Mouse (Mus musculus): ENCODE measurements at regions not wholly inside any gene's neighbourhood (a gene's known extent, or its start where the extent isn't known, plus 50 kb on each side); places are given as distances from the start of the nearest gene placed in this dataset.
A peak's percentile ranks its signal among the peaks of the same experiment; 100 is the strongest.

- no peak overlapping the region for H3K4me3 ChIP-seq (replicated peaks; ENCODE audit: low read length)
- H3K4me1 ChIP-seq (replicated peaks; ENCODE audit: control insufficient read depth, insufficient read depth, low read length), result peaks cover 22% of the 10 kb centered on the region
- peak; percentile 68 for ATAC-seq
- no peaks in the 10 kb centered on the region for H3K36me3 ChIP-seq (ENCODE audit: control insufficient read depth, insufficient read depth)
- H3K9me3 ChIP-seq (ENCODE audit: control insufficient read depth, low read length), result no peaks in the 10 kb centered on the region
- no peaks in the 10 kb centered on the region for H3K27me3 ChIP-seq (replicated peaks; ENCODE audit: control insufficient read depth, insufficient read depth, low read length)
- no peak overlapping the region for H3K9ac ChIP-seq (replicated peaks; ENCODE audit: low read depth, low read length)
- no peak overlapping the region for H3K4me2 ChIP-seq (ENCODE audit: low read length)
- no peak overlapping the region for H3K27ac ChIP-seq (ENCODE audit: low read length)
- WGBS, result 48% methylated on average over 9 of the region's 9 CpGs
Measured at GRCm38 (mm10) chr7:64052400-64052799, 101.2 kb upstream of the Trpm1 start.

- peaks cover 22% of the 10 kb centered on the region for H3K4me1 ChIP-seq (replicated peaks; ENCODE audit: control insufficient read depth, insufficient read depth, low read length)
- no peak for ATAC-seq
- no peaks in the 10 kb centered on the region for H3K9me3 ChIP-seq (ENCODE audit: control insufficient read depth, low read length)
- H3K36me3 ChIP-seq (ENCODE audit: control insufficient read depth, insufficient read depth), result no peaks in the 10 kb centered on the region
- no peak overlapping the region for H3K27ac ChIP-seq (ENCODE audit: low read length)
- H3K4me2 ChIP-seq (ENCODE audit: low read length), result no peak overlapping the region
- H3K27me3 ChIP-seq (replicated peaks; ENCODE audit: control insufficient read depth, insufficient read depth, low read length), result no peaks in the 10 kb centered on the region
- no peak overlapping the region for H3K9ac ChIP-seq (replicated peaks; ENCODE audit: low read depth, low read length)
- WGBS, result 78% methylated on average over 3 of the region's 3 CpGs
- no peak overlapping the region for H3K4me3 ChIP-seq (replicated peaks; ENCODE audit: low read length)
Measured at GRCm38 (mm10) chr7:64050826-64051401, 102.7 kb upstream of the Trpm1 start.

- Histone ChIP-seq H3K4me3 (replicated peaks; ENCODE audit: low read length) (no peak overlapping the region), H3K27me3 (replicated peaks; ENCODE audit: control insufficient read depth, insufficient read depth, low read length) (no peaks in the 10 kb centered on the region), H3K4me1 (replicated peaks; ENCODE audit: control insufficient read depth, insufficient read depth, low read length) (peaks cover 22% of the 10 kb centered on the region), H3K4me2 (ENCODE audit: low read length) (no peak overlapping the region), H3K9ac (replicated peaks; ENCODE audit: low read depth, low read length) (no peak overlapping the region), H3K27ac (ENCODE audit: low read length) (no peak overlapping the region), H3K36me3 (ENCODE audit: control insufficient read depth, insufficient read depth) (no peaks in the 10 kb centered on the region), H3K9me3 (ENCODE audit: control insufficient read depth, low read length) (no peaks in the 10 kb centered on the region)
- 63% methylated on average over 5 of the region's 5 CpGs for WGBS
- ATAC-seq, result no peak
Measured at GRCm38 (mm10) chr7:64050246-64050645, 103.4 kb upstream of the Trpm1 start.

GRCm38 (mm10) chr7:64049183-64049965, 104.3 kb upstream of the Trpm1 start:
- H3K4me3 ChIP-seq (replicated peaks; ENCODE audit: low read length), result no peak overlapping the region; the same call in 1 of the 2 replicates
- H3K27me3 ChIP-seq (replicated peaks; ENCODE audit: control insufficient read depth, insufficient read depth, low read length), result no peaks in the 10 kb centered on the region
- H3K36me3 ChIP-seq (ENCODE audit: control insufficient read depth, insufficient read depth), result no peaks in the 10 kb centered on the region
- peak overlapping the region; percentile 63; the same call in 1 of the 2 replicates for H3K4me2 ChIP-seq (ENCODE audit: low read length)
- peak overlapping the region; percentile 62 for H3K9ac ChIP-seq (replicated peaks; ENCODE audit: low read depth, low read length)
- no peak overlapping the region for H3K27ac ChIP-seq (ENCODE audit: low read length)
- peaks cover 22% of the 10 kb centered on the region for H3K4me1 ChIP-seq (replicated peaks; ENCODE audit: control insufficient read depth, insufficient read depth, low read length)
- ATAC-seq, result no peak
- H3K9me3 ChIP-seq (ENCODE audit: control insufficient read depth, low read length), result no peaks in the 10 kb centered on the region
- 74% methylated on average over 11 of the region's 11 CpGs for WGBS

GRCm38 (mm10) chr7:64048452-64049182, 105.0 kb upstream of the Trpm1 start:
- peaks cover 22% of the 10 kb centered on the region for H3K4me1 ChIP-seq (replicated peaks; ENCODE audit: control insufficient read depth, insufficient read depth, low read length)
- no peaks in the 10 kb centered on the region for H3K9me3 ChIP-seq (ENCODE audit: control insufficient read depth, low read length)
- WGBS, result 6% methylated on average over 21 of the region's 21 CpGs
- no peak overlapping the region for H3K27ac ChIP-seq (ENCODE audit: low read length)
- peak overlapping the region; percentile 51 for H3K4me3 ChIP-seq (replicated peaks; ENCODE audit: low read length)
- peak; percentile 78 for ATAC-seq
- H3K36me3 ChIP-seq (ENCODE audit: control insufficient read depth, insufficient read depth), result no peaks in the 10 kb centered on the region
- no peaks in the 10 kb centered on the region for H3K27me3 ChIP-seq (replicated peaks; ENCODE audit: control insufficient read depth, insufficient read depth, low read length)
- peak overlapping the region; percentile 63 for H3K4me2 ChIP-seq (ENCODE audit: low read length)
- H3K9ac ChIP-seq (replicated peaks; ENCODE audit: low read depth, low read length), result peak overlapping the region; percentile 62

GRCm38 (mm10) chr7:64047831-64048230, 105.8 kb upstream of the Trpm1 start:
- Histone ChIP-seq H3K9ac (replicated peaks; ENCODE audit: low read depth, low read length) (no peak overlapping the region), H3K4me3 (replicated peaks; ENCODE audit: low read length) (no peak overlapping the region), H3K27me3 (replicated peaks; ENCODE audit: control insufficient read depth, insufficient read depth, low read length) (no peaks in the 10 kb centered on the region), H3K4me1 (replicated peaks; ENCODE audit: control insufficient read depth, insufficient read depth, low read length) (peaks cover 22% of the 10 kb centered on the region), H3K9me3 (ENCODE audit: control insufficient read depth, low read length) (no peaks in the 10 kb centered on the region), H3K27ac (ENCODE audit: low read length) (no peak overlapping the region), H3K4me2 (ENCODE audit: low read length) (no peak overlapping the region), H3K36me3 (ENCODE audit: control insufficient read depth, insufficient read depth) (no peaks in the 10 kb centered on the region)
- ATAC-seq, result no peak
- WGBS, result 90% methylated on average over 4 of the region's 4 CpGs

- H3K27me3 ChIP-seq (replicated peaks; ENCODE audit: control insufficient read depth, insufficient read depth, low read length), result no peaks in the 10 kb centered on the region
- no peak overlapping the region for H3K9ac ChIP-seq (replicated peaks; ENCODE audit: low read depth, low read length)
- H3K27ac ChIP-seq (ENCODE audit: low read length), result no peak overlapping the region
- ATAC-seq, result no peak
- no peaks in the 10 kb centered on the region for H3K36me3 ChIP-seq (ENCODE audit: control insufficient read depth, insufficient read depth)
- peaks cover 14% of the 10 kb centered on the region for H3K4me1 ChIP-seq (replicated peaks; ENCODE audit: control insufficient read depth, insufficient read depth, low read length)
- H3K4me2 ChIP-seq (ENCODE audit: low read length), result no peak overlapping the region
- no peak overlapping the region for H3K4me3 ChIP-seq (replicated peaks; ENCODE audit: low read length)
- H3K9me3 ChIP-seq (ENCODE audit: control insufficient read depth, low read length), result no peaks in the 10 kb centered on the region; the same call in 1 of the 2 replicates
- WGBS, result 73% methylated on average over 3 of the region's 3 CpGs
Measured at GRCm38 (mm10) chr7:64045292-64045691, 106.6 kb upstream of the Klf13 start.

- H3K27ac ChIP-seq (ENCODE audit: low read length), result no peak overlapping the region
- H3K4me1 ChIP-seq (replicated peaks; ENCODE audit: control insufficient read depth, insufficient read depth, low read length), result 0 out of 2 replicates have a peak, but pooled peaks cover under 1% of the 10 kb centered on the region
- 82% methylated on average over 2 of the region's 2 CpGs for WGBS
Measured at GRCm38 (mm10) chr7:64042978-64043377, 104.3 kb upstream of the Klf13 start.

GRCm38 (mm10) chr7:64041303-64041702, 102.6 kb upstream of the Klf13 start:
- Histone ChIP-seq H3K9me3 (ENCODE audit: control insufficient read depth, low read length) (no peaks in the 10 kb centered on the region; the same call in 1 of the 2 replicates), H3K9ac (replicated peaks; ENCODE audit: low read depth, low read length) (no peak overlapping the region), H3K4me3 (replicated peaks; ENCODE audit: low read length) (no peak overlapping the region), H3K27ac (ENCODE audit: low read length) (no peak overlapping the region), H3K4me1 (replicated peaks; ENCODE audit: control insufficient read depth, insufficient read depth, low read length) (no peaks in the 10 kb centered on the region), H3K36me3 (ENCODE audit: control insufficient read depth, insufficient read depth) (no peaks in the 10 kb centered on the region), H3K27me3 (replicated peaks; ENCODE audit: control insufficient read depth, insufficient read depth, low read length) (no peaks in the 10 kb centered on the region), H3K4me2 (ENCODE audit: low read length) (no peak overlapping the region)
- ATAC-seq, result no peak
- 95% methylated on average over 7 of the region's 7 CpGs for WGBS

More at GRCm38 (mm10) chr7:64042978-64043377, 104.3 kb upstream of the Klf13 start:
- no peak for ATAC-seq
- no peaks in the 10 kb centered on the region; the same call in 1 of the 2 replicates for H3K9me3 ChIP-seq (ENCODE audit: control insufficient read depth, low read length)
- no peaks in the 10 kb centered on the region for H3K27me3 ChIP-seq (replicated peaks; ENCODE audit: control insufficient read depth, insufficient read depth, low read length)
- no peak overlapping the region for H3K4me2 ChIP-seq (ENCODE audit: low read length)
- no peak overlapping the region for H3K4me3 ChIP-seq (replicated peaks; ENCODE audit: low read length)
- no peak overlapping the region for H3K9ac ChIP-seq (replicated peaks; ENCODE audit: low read depth, low read length)
- H3K36me3 ChIP-seq (ENCODE audit: control insufficient read depth, insufficient read depth), result no peaks in the 10 kb centered on the region

Measured in forebrain, embryonic 16.5 days (tissue).